ENCODE assay signal across 14 mouse cellular contexts in genomic region chr5:131531744-131532552, GRCm38 (mm10).
A peak's percentile ranks its signal among the peaks of the same experiment; 100 is the strongest.
DNase-seq lines count a peak whose midpoint lies in the region; TF ChIP-seq lines count a peak whose summit lies in the region.
"Had no signal": no experiment of that assay in that cellular context is flagged by ENCODE, and none has a peak within 500 bp of the region (broad histone marks: within the 10 kb centered on the region; RNA-seq: fewer than 3 reads in every experiment).

No protein-coding gene starts in this region.

- no peak for TF ChIP-seq CTCF in layer of hippocampus, adult 2 months (conservative IDR thresholded peaks at IDR 0.05)
- no peak for TF ChIP-seq CTCF in gastrocnemius, adult 2 months (IDR thresholded peaks at IDR 0.05)

- WGBS in hindbrain, embryonic 10.5 days, result 33% methylated on average over 15 of the region's 15 CpGs
- 18% methylated on average over 15 of the region's 15 CpGs for WGBS in midbrain, embryonic 10.5 days

- peak overlapping the region; percentile 48 for H3K4me3 ChIP-seq in layer of hippocampus, adult 2 months
- peak overlapping the region; percentile 29 for H3K4me3 ChIP-seq in hindbrain, embryonic 10.5 days
- peak overlapping the region; percentile 40 for H3K4me3 ChIP-seq in midbrain, embryonic 10.5 days
- no peak overlapping the region for H3K4me3 ChIP-seq in gastrocnemius, adult 2 months
- H3K4me3 ChIP-seq: erythroblast, embryonic 14.5 days had no signal

- intact Hi-C loops in gastrocnemius, adult 2 months (cut with DNase I), result loop anchor here (10.0 kb wide), 2 partner anchors 543 to 583 kb away; no protein-coding TSS in a partner anchor

- peaks cover 92% of the 10 kb centered on the region for H3K4me1 ChIP-seq in hindbrain, embryonic 10.5 days (replicated peaks)
- H3K4me1 ChIP-seq in midbrain, embryonic 10.5 days, result peaks cover 93% of the 10 kb centered on the region

- H3K27ac ChIP-seq in layer of hippocampus, adult 2 months, result peak overlapping the region; percentile 68
- H3K27ac ChIP-seq in hindbrain, embryonic 10.5 days, result no peak overlapping the region
- H3K27ac ChIP-seq in midbrain, embryonic 10.5 days (replicated peaks), result 0 out of 2 replicates have a peak overlapping the region, but pooled peaks have one; percentile 23
- no peak overlapping the region for H3K27ac ChIP-seq in gastrocnemius, adult 2 months
- H3K27ac ChIP-seq: stomach, postnatal 0 days had no signal

- H3K36me3 ChIP-seq in hindbrain, embryonic 10.5 days, result peaks cover 57% of the 10 kb centered on the region
- peaks cover 34% of the 10 kb centered on the region for H3K36me3 ChIP-seq in midbrain, embryonic 10.5 days
- H3K36me3 ChIP-seq: G1E had no signal

- H3K27me3 ChIP-seq in hindbrain, embryonic 10.5 days (ENCODE audit: insufficient read depth, poor library complexity, severe bottlenecking), result no peaks in the 10 kb centered on the region
- peaks cover 53% of the 10 kb centered on the region for H3K27me3 ChIP-seq in midbrain, embryonic 10.5 days (ENCODE audit: low read depth, poor library complexity, severe bottlenecking)

- no peak for DNase-seq in layer of hippocampus, adult 2 months (ENCODE audit: low spot score in 2 of 2)
- no peak for DNase-seq in layer of hippocampus, adult 11-12 months (ENCODE audit: low spot score)
- no peak for DNase-seq in hindbrain, embryonic 10.5 days (ENCODE audit: low spot score)
- DNase-seq in midbrain, embryonic 10.5 days (ENCODE audit: low spot score), result peak; percentile 49
- no peak for DNase-seq in lung, postnatal 36 days
- DNase-seq in gastrocnemius, adult 2 months, result no peak
- DNase-seq in gastrocnemius, postnatal 4 days (ENCODE audit: low spot score in 2 of 2), result no peak
- no peak for DNase-seq in cerebellum, postnatal 25 days
- DNase-seq: cerebellum, postnatal 10 days; gastrocnemius, postnatal 36 days; kidney, adult 11 months had no signal

- H3K9me3 ChIP-seq in hindbrain, embryonic 10.5 days, result no peaks in the 10 kb centered on the region
- H3K9me3 ChIP-seq in midbrain, embryonic 10.5 days (replicated peaks), result no peaks in the 10 kb centered on the region

Comparison
In these comparisons a context has a peak if more than half of its experiments do, and no peak if none do; other contexts are left out.
1. H3K27ac ChIP-seq: peak in layer of hippocampus, adult 2 months (single experiment) and midbrain, embryonic 10.5 days (single experiment); none in hindbrain, embryonic 10.5 days (single experiment) and gastrocnemius, adult 2 months (single experiment).